Mouse (Mus musculus) kidney, adult 8-10 months (tissue): ENCODE data around the gene Col18a1.

Source experiments
- DNase-seq, 2 experiments: peaks; one replicate each; pipeline ENCODE4 v3.0.0; 2022

The Col18a1 gene

GRCm38 (mm10) chr10:77008109-77008561, 158.2 kb downstream of the Col18a1 start:
- DNase-seq, result peak; percentile 65 to 72

GRCm38 (mm10) chr10:77007433-77008108, 158.8 kb downstream of the Col18a1 start:
- peak; percentile 69 to 70 for DNase-seq

GRCm38 (mm10) chr10:77004936-77005335, 161.4 kb downstream of the Col18a1 start:
- DNase-seq, result no peak
